Mouse (Mus musculus): ENCODE measurements at regions not wholly inside any gene's neighbourhood (a gene's known extent, or its start where the extent isn't known, plus 50 kb on each side); places are given as distances from the start of the nearest gene placed in this dataset.
A peak's percentile ranks its signal among the peaks of the same experiment; 100 is the strongest.

- DNase-seq (ENCODE audit: low read depth, low spot score): no peak
Observed at GRCm38 (mm10) chr15:96521125-96521455, 60.4 kb upstream of the Scaf11 start.

- DNase-seq (ENCODE audit: low read depth, low spot score): peak; percentile 73
Observed at GRCm38 (mm10) chr15:96520412-96521124, 59.9 kb upstream of the Scaf11 start.

- no peak for DNase-seq (ENCODE audit: low read depth, low spot score)
Observed at GRCm38 (mm10) chr15:96518156-96518555, 57.5 kb upstream of the Scaf11 start.

GRCm38 (mm10) chr15:96515620-96516019 is 55.0 kb upstream of the Scaf11 start:
- no peak for DNase-seq (ENCODE audit: low read depth, low spot score)

- DNase-seq (ENCODE audit: low read depth, low spot score): no peak
Observed at GRCm38 (mm10) chr15:96512636-96513035, 52.0 kb upstream of the Scaf11 start.

Measured in ZHBTc4 (cell line).